Mouse (Mus musculus) embryonic stem cell, embryonic (primary cell): ENCODE measurements at regions not wholly inside any gene's neighbourhood (a gene's known extent, or its start where the extent isn't known, plus 50 kb on each side); places are given as distances from the start of the nearest gene placed in this dataset.

Source experiments
- CTCF ChIA-PET, 4 experiments: fragments of 300-600 bp in 2 of 4; fragments of 350-600 bp in 2 of 4; sonication (Branson Sonifier 250); formaldehyde crosslinking; loops; one replicate each; lab custom pipeline; 2022; ENCODE audit warnings: inconsistent platforms in 2 of 4; lab: Charles Lee
- POLR2A ChIA-PET, 4 experiments: fragments of 300-600 bp in 2 of 4; fragments of 350-600 bp in 2 of 4; sonication (Branson Sonifier 250); formaldehyde crosslinking; loops; one replicate each; lab custom pipeline; 2022; ENCODE audit warnings: antibody characterized with exemption in 4 of 4, inconsistent platforms in 1 of 4; lab: Charles Lee

- ChIA-PET CTCF (interaction anchor here in 1 of 4 experiments (0.6 kb wide), 1 partner anchor 42 kb away, joined by 3 read pairs; no protein-coding TSS in a partner anchor), POLR2A (interaction anchor here in 1 of 4 experiments (1.0 kb wide), 2 partner anchors 51 to 433 kb away, joined by 3 read pairs; no protein-coding TSS in a partner anchor)
These were observed 73.9 kb upstream of the Pitx1 start for GRCm38 (mm10) chr13:55909941-55910340.

- POLR2A ChIA-PET: no interaction called here
These were observed 68.9 kb upstream of the Pitx1 start for GRCm38 (mm10) chr13:55904884-55905283.

GRCm38 (mm10) chr13:55902255-55902654 lies 66.3 kb upstream of the Pitx1 start:
- ChIA-PET CTCF (no interaction called here), POLR2A (no interaction called here)

More at GRCm38 (mm10) chr13:55904884-55905283, 68.9 kb upstream of the Pitx1 start:
- CTCF ChIA-PET: no interaction called here

GRCm38 (mm10) chr13:55900190-55900526 lies 64.2 kb upstream of the Pitx1 start:
- ChIA-PET POLR2A (no interaction called here), CTCF (interaction anchor here in 1 of 4 experiments (1.3 kb wide), 1 partner anchor 62 kb away, joined by 3 read pairs; no protein-coding TSS in a partner anchor)

- CTCF ChIA-PET: interaction anchor here in 1 of 4 experiments (1.3 kb wide), 1 partner anchor 63 kb away, joined by 3 read pairs; no protein-coding TSS in a partner anchor
- POLR2A ChIA-PET: no interaction called here
These were observed 63.7 kb upstream of the Pitx1 start for GRCm38 (mm10) chr13:55899501-55900189.

GRCm38 (mm10) chr13:55898999-55899398 lies 63.0 kb upstream of the Pitx1 start:
- POLR2A ChIA-PET: no interaction called here
- CTCF ChIA-PET: no interaction called here

- CTCF ChIA-PET: interaction anchor here in 2 of 4 experiments (1.0 to 1.6 kb wide), 2 partner anchors 65 kb away, joined by 3 read pairs; no protein-coding TSS in a partner anchor
- POLR2A ChIA-PET: no interaction called here
These were observed 62.4 kb upstream of the Pitx1 start for GRCm38 (mm10) chr13:55898257-55898950.

GRCm38 (mm10) chr13:55895505-55895904 lies 59.5 kb upstream of the Pitx1 start:
- ChIA-PET POLR2A (no interaction called here), CTCF (interaction anchor here in 1 of 4 experiments (0.6 to 0.8 kb wide), 2 partner anchors 207 to 294 kb away, joined by 3 to 4 read pairs; no protein-coding TSS in a partner anchor)

- ChIA-PET POLR2A (interaction anchor here in 1 of 4 experiments (0.9 kb wide), 1 partner anchor 84 kb away, joined by 3 read pairs; no protein-coding TSS in a partner anchor), CTCF (no interaction called here)
These were observed 57.4 kb upstream of the Pitx1 start for GRCm38 (mm10) chr13:55893154-55894018.

GRCm38 (mm10) chr13:55892250-55892649 lies 56.3 kb upstream of the Pitx1 start:
- ChIA-PET CTCF (no interaction called here), POLR2A (interaction anchor here in 1 of 4 experiments (0.9 kb wide), 1 partner anchor 85 kb away, joined by 3 read pairs; no protein-coding TSS in a partner anchor)

GRCm38 (mm10) chr13:55887099-55887736 lies 51.2 kb upstream of the Pitx1 start:
- CTCF ChIA-PET: interaction anchor here in 1 of 4 experiments (0.7 kb wide), 1 partner anchor 82 kb away, joined by 4 read pairs; no protein-coding TSS in a partner anchor

More at GRCm38 (mm10) chr13:55887099-55887736, 51.2 kb upstream of the Pitx1 start:
- POLR2A ChIA-PET: interaction anchor here in 1 of 4 experiments (0.7 kb wide), 1 partner anchor 1062 kb away, joined by 3 read pairs; no protein-coding TSS in a partner anchor
